Mouse (Mus musculus): ENCODE measurements around the gene Gpx8. TPM values are rescaled to one million over a fixed set of nuclear protein-coding genes. Genes with fewer than 3 reads are reported as not detected.

Gpx8 gene
- 1 to 10 TPM; 8.1 to 8.5 TPM for total RNA-seq (2021)
- long read RNA-seq, experiment 1, partial matches to known transcripts = 1 of 6 reads
- long read RNA-seq, experiment 1, other reads (novel, unspliced or antisense) = 0 of 6 reads
- long read RNA-seq, experiment 2, partial matches to known transcripts = 1 of 2 reads
- long read RNA-seq, experiment 2, other reads (novel, unspliced or antisense) = 0 of 2 reads

GRCm38 (mm10) chr13:113046211-113046883, at the start of gene Gpx8:
Gpx8 (minus strand) TSS chr13:113046410.
- peak; percentile 61 for TF ChIP-seq CTCF (IDR thresholded peaks at IDR 0.05)
- Histone ChIP-seq H3K27ac (no peak within 1 kb of the TSS), H3K4me3 (peak within 1 kb of the TSS; percentile 49)
- DNase-seq (ENCODE audit: extremely low spot score in 1 of 2, low spot score in 2 of 2) = peak; percentile 18 to 36
- intact Hi-C loops (cut with DNase I) = loop anchor here (1.0 to 10.0 kb wide), 4 partner anchors 92 to 628 kb away; partner anchors contain the start of gene Snx18

- Histone ChIP-seq H3K4me3 (no peak overlapping the region), H3K27ac (no peak overlapping the region)
- intact Hi-C loops (cut with DNase I) = no loop called here
- no peak for TF ChIP-seq CTCF (IDR thresholded peaks at IDR 0.05)
- no peak for DNase-seq (ENCODE audit: extremely low spot score in 1 of 2, low spot score in 2 of 2)
Observed at GRCm38 (mm10) chr13:113094618-113095017, 48.4 kb upstream of the Gpx8 start.

- TF ChIP-seq CTCF (IDR thresholded peaks at IDR 0.05) = no peak
- Histone ChIP-seq H3K4me3 (no peak overlapping the region), H3K27ac (no peak overlapping the region)
- no peak for DNase-seq (ENCODE audit: extremely low spot score in 1 of 2, low spot score in 2 of 2)
- intact Hi-C loops (cut with DNase I) = no loop called here
Observed at GRCm38 (mm10) chr13:113090489-113090888, 44.3 kb upstream of the Gpx8 start.

GRCm38 (mm10) chr13:113087226-113088017, 41.2 kb upstream of the Gpx8 start:
- no peak for DNase-seq (ENCODE audit: extremely low spot score in 1 of 2, low spot score in 2 of 2)
- no peak for TF ChIP-seq CTCF (IDR thresholded peaks at IDR 0.05)
- Histone ChIP-seq H3K27ac (no peak overlapping the region), H3K4me3 (no peak overlapping the region)
- intact Hi-C loops (cut with DNase I) = no loop called here

- no peak for DNase-seq (ENCODE audit: extremely low spot score in 1 of 2, low spot score in 2 of 2)
- no peak overlapping the region for H3K4me3 ChIP-seq
- TF ChIP-seq CTCF (IDR thresholded peaks at IDR 0.05) = no peak
- H3K27ac ChIP-seq = no peak overlapping the region
- intact Hi-C loops (cut with DNase I) = no loop called here
Observed at GRCm38 (mm10) chr13:113084732-113085131, 38.5 kb upstream of the Gpx8 start.

- no peak for DNase-seq (ENCODE audit: extremely low spot score in 1 of 2, low spot score in 2 of 2)
- no peak for TF ChIP-seq CTCF (IDR thresholded peaks at IDR 0.05)
- no peak overlapping the region for H3K27ac ChIP-seq
- intact Hi-C loops (cut with DNase I) = no loop called here
- no peak overlapping the region for H3K4me3 ChIP-seq
Observed at GRCm38 (mm10) chr13:113082101-113082500, 35.9 kb upstream of the Gpx8 start.

- intact Hi-C loops (cut with DNase I) = no loop called here
- Histone ChIP-seq H3K27ac (no peak overlapping the region), H3K4me3 (no peak overlapping the region)
- no peak for TF ChIP-seq CTCF (IDR thresholded peaks at IDR 0.05)
- DNase-seq (ENCODE audit: extremely low spot score in 1 of 2, low spot score in 2 of 2) = no peak
Observed at GRCm38 (mm10) chr13:113079021-113079420, 32.8 kb upstream of the Gpx8 start.

- intact Hi-C loops (cut with DNase I) = no loop called here
- TF ChIP-seq CTCF (IDR thresholded peaks at IDR 0.05) = no peak
- no peak overlapping the region for H3K27ac ChIP-seq
- DNase-seq (ENCODE audit: extremely low spot score in 1 of 2, low spot score in 2 of 2) = no peak
- no peak overlapping the region for H3K4me3 ChIP-seq
Observed at GRCm38 (mm10) chr13:113064542-113064941, 18.3 kb upstream of the Gpx8 start.

- DNase-seq (ENCODE audit: extremely low spot score in 1 of 2, low spot score in 2 of 2) = no peak
- no peak overlapping the region for H3K27ac ChIP-seq
- no peak for TF ChIP-seq CTCF (IDR thresholded peaks at IDR 0.05)
- intact Hi-C loops (cut with DNase I) = no loop called here
- no peak overlapping the region for H3K4me3 ChIP-seq
Observed at GRCm38 (mm10) chr13:113061746-113062145, 15.5 kb upstream of the Gpx8 start.

- H3K4me3 ChIP-seq = no peak overlapping the region
- TF ChIP-seq CTCF (IDR thresholded peaks at IDR 0.05) = peak; percentile 49
- DNase-seq (ENCODE audit: extremely low spot score in 1 of 2, low spot score in 2 of 2) = peak in 1 of 2 experiments; percentile 24
- no peak overlapping the region for H3K27ac ChIP-seq
- intact Hi-C loops (cut with DNase I) = no loop called here
Observed at GRCm38 (mm10) chr13:113055826-113056225, 9.6 kb upstream of the Gpx8 start.

GRCm38 (mm10) chr13:113054230-113054629, 8.0 kb upstream of the Gpx8 start:
- DNase-seq (ENCODE audit: extremely low spot score in 1 of 2, low spot score in 2 of 2) = no peak
- intact Hi-C loops (cut with DNase I) = no loop called here
- no peak overlapping the region for H3K4me3 ChIP-seq
- no peak for TF ChIP-seq CTCF (IDR thresholded peaks at IDR 0.05)
- no peak overlapping the region for H3K27ac ChIP-seq

GRCm38 (mm10) chr13:113047647-113048046, 1.4 kb upstream of the Gpx8 start:
- DNase-seq (ENCODE audit: extremely low spot score in 1 of 2, low spot score in 2 of 2) = no peak
- intact Hi-C loops (cut with DNase I) = loop anchor here (2.0 to 10.0 kb wide), 4 partner anchors 91 to 627 kb away; partner anchors contain the start of gene Snx18

More at GRCm38 (mm10) chr13:113047647-113048046, 1.4 kb upstream of the Gpx8 start:
- no peak; the same call in 1 of the 2 replicates for TF ChIP-seq CTCF (IDR thresholded peaks at IDR 0.05)
- Histone ChIP-seq H3K27ac (no peak overlapping the region), H3K4me3 (no peak overlapping the region)

Measured in left cerebral cortex, adult 2 months (tissue).